Mouse (Mus musculus) liver, embryonic 16.5 days (tissue): ENCODE measurements around the gene Prkch. TPM values are rescaled to one million over a fixed set of nuclear protein-coding genes. Genes with fewer than 3 reads are reported as not detected.

Experiments
- ATAC-seq: fragments of 200-750 bp; cut with Nextera tagmentation; 2 replicates; pipeline ENCODE4 v1.8.0; 2017; ENCODE audit warnings: low read depth, mild to moderate bottlenecking, moderate number of reproducible peaks, moderate library complexity
- H3K27ac ChIP-seq: fragments of 300-500 bp; sonication (generic); 2 replicates; pipeline ENCODE4 v1.5.1; 2014; ENCODE audit warnings: mild to moderate bottlenecking, low read length
- H3K27me3 ChIP-seq: fragments of 300-500 bp; sonication (generic); 2 replicates; pipeline ENCODE4 v1.6.1; 2014; ENCODE audit warnings: low read depth, low read length, mixed read lengths; ENCODE audit not compliant: control insufficient read depth, insufficient read depth
- H3K36me3 ChIP-seq: fragments of 300-500 bp; sonication (generic); 2 replicates; pipeline ENCODE4 v1.6.1; 2014; ENCODE audit warnings: mild to moderate bottlenecking; ENCODE audit not compliant: control insufficient read depth, insufficient read depth
- H3K4me1 ChIP-seq: fragments of 300-500 bp; sonication (generic); 2 replicates; pipeline ENCODE4 v1.6.1; 2014; ENCODE audit warnings: low read depth, low read length, mixed read lengths; ENCODE audit not compliant: control insufficient read depth
- H3K4me2 ChIP-seq: fragments of 300-500 bp; sonication (generic); 2 replicates; pipeline ENCODE4 v1.6.1; 2014; ENCODE audit warnings: low read depth, low read length, mixed read lengths
- H3K4me3 ChIP-seq: fragments of 300-500 bp; sonication (generic); 2 replicates; pipeline ENCODE4 v1.5.1; 2014; ENCODE audit warnings: low read depth, mild to moderate bottlenecking, low read length
- H3K9ac ChIP-seq: fragments of 300-500 bp; sonication (generic); 2 replicates; pipeline ENCODE4 v1.6.1; 2014; ENCODE audit warnings: low read depth, low read length
- H3K9me3 ChIP-seq: fragments of 300-500 bp; sonication (generic); replicated peaks from 2 replicates; pipeline ENCODE4 v1.6.1; 2016; ENCODE audit warnings: low read length; ENCODE audit not compliant: control insufficient read depth
- WGBS: fragments of 180-500 bp; shearing (Covaris S2); extraction: QIAGEN DNeasy Blood & Tissue Kit; methylation state at CpG from one replicate; pipeline ENCODE4 v1.1.7; 2014; ENCODE audit not compliant: insufficient replicate concordance; 5-methylcytosine and 5-hydroxymethylcytosine counted together
- polyA plus RNA-seq: library from polyadenylated mRNA; unstranded; fragments of >200 nt; fragmentation: Nextera tagmentation; extraction: Ambion mirVana; gene quantifications from 2 replicates; pipeline ENCODE4 v1.2.1, GENCODE M21; 2015

Prkch gene
- polyA plus RNA-seq, 1 experiment from 2014 or later, result 1.6 TPM

DNA sequence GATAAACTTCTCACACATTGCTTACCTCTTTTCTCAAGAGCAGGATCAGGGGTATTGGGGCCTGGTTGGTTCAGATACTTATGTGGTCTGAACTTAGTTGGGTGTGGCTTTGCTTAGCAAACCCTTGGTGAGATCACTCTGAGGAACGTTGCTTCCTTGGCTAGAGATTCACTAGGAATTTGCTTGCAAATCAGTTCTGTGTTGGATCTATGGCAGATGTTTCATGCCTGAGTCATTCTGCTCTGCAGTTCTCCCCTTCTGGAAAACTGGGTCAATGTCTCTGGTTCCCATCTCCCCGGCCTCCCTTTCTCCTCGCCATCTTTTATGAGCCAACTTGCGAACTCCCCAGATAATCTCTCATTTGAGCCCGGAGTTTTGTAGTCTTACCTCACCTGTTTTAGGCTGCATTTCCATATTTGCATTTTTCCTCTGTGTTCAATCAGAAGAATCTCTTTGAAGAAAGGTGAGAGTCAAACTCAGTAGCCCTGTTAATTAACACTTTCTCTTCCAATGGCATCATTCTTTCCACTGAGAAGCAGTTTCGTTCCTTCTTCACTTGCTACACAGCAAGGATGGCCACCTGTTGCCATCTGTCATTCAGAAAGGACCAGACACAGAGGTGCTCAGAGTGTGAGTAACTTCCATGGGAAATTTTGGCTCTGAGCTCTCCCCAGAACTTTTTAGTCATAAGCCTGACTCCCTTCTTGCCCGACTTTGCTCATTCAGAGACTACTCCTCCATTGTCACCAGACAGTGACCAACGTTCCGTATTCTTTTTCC, 141.4 kb downstream of the Prkch start:
- no peak for ATAC-seq
- H3K4me1 ChIP-seq, result no peaks in the 10 kb centered on the region
- WGBS, result 71% methylated on average over 9 of the region's 9 CpGs

DNA sequence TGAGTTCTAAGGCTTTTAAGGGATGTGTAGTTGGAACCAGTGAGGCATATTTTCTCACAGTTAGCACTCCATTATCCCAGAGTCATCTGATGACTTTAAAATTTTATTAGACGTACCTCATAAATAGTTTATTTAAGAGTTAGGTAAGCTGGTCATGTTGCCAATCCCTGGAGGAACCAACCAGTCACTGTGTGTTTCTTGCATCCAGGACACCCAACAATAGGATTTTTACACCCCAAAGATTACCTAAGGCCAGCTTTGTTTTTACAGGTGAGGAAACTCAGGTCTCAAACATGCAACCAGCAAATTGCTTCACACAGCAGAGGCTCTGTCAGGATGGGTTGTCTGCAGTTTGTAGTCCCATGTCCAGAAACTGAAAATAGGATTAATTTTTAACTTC, 142.4 kb downstream of the Prkch start:
- no peak for ATAC-seq
- Histone ChIP-seq H3K4me2 (no peak overlapping the region), H3K27ac (no peak overlapping the region), H3K4me3 (no peak overlapping the region), H3K27me3 (no peaks in the 10 kb centered on the region), H3K4me1 (no peaks in the 10 kb centered on the region), H3K9me3 (no peaks in the 10 kb centered on the region), H3K36me3 (no peaks in the 10 kb centered on the region), H3K9ac (no peak overlapping the region)
- WGBS, result 66% methylated on average over 1 of the region's 1 CpGs

More for the DNA sequence above, 141.4 kb downstream of the Prkch start:
- H3K4me2 ChIP-seq, result no peak overlapping the region
- no peaks in the 10 kb centered on the region for H3K27me3 ChIP-seq
- no peak overlapping the region for H3K4me3 ChIP-seq
- no peak overlapping the region for H3K27ac ChIP-seq
- H3K36me3 ChIP-seq, result no peaks in the 10 kb centered on the region
- no peak overlapping the region for H3K9ac ChIP-seq
- no peaks in the 10 kb centered on the region for H3K9me3 ChIP-seq

DNA sequence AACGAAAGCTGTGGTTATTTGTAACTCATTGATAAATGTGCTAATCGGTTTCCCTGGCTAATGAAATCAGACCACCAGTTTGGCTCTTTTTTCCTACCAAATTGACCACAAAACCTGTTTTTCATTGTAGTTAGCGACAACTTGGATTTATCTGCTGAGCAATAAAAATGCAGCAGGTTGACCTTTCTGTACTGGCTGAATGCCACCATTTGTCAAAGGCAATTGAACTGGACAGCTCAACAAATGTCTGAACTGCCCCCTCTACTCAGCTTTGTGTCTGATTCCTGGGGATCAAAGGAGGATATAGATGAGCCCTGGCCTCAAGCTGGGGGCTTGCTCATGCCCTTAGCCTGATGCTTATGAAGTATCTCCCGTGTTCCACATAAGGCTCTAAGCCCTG, 146.0 kb downstream of the Prkch start:
- H3K27ac ChIP-seq, result no peak overlapping the region
- no peak for ATAC-seq
- H3K4me3 ChIP-seq, result no peak overlapping the region
- H3K27me3 ChIP-seq, result no peaks in the 10 kb centered on the region
- no peak overlapping the region for H3K4me2 ChIP-seq
- H3K4me1 ChIP-seq, result no peaks in the 10 kb centered on the region
- H3K9ac ChIP-seq, result no peak overlapping the region
- no peaks in the 10 kb centered on the region for H3K36me3 ChIP-seq
- H3K9me3 ChIP-seq, result no peaks in the 10 kb centered on the region
- 55% methylated on average over 4 of the region's 4 CpGs for WGBS

DNA sequence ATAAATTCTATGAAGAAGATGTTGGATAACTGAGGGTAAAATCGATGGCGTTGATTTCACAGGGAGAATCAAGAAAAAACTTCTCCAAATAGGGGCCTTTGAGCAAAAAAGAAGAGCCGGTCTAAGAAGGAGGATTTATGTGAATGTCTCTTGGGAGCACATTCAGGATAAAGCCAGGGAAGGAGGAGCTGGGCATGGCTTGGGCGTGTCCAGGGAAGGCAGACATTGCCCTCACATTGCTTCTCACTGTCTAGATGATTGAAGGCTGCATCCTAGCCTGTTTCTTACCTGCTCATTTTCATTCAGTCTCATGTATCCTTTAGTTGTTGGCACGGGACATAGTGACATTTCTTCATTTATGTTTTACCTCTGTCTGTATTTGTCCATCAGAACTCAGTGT, 146.5 kb downstream of the Prkch start:
- H3K36me3 ChIP-seq, result no peaks in the 10 kb centered on the region
- no peak for ATAC-seq
- H3K4me1 ChIP-seq, result no peaks in the 10 kb centered on the region
- WGBS, result 70% methylated on average over 5 of the region's 5 CpGs
- H3K9me3 ChIP-seq, result no peaks in the 10 kb centered on the region
- no peak overlapping the region for H3K4me2 ChIP-seq
- H3K4me3 ChIP-seq, result no peak overlapping the region
- H3K9ac ChIP-seq, result no peak overlapping the region
- no peak overlapping the region for H3K27ac ChIP-seq
- no peaks in the 10 kb centered on the region for H3K27me3 ChIP-seq

DNA sequence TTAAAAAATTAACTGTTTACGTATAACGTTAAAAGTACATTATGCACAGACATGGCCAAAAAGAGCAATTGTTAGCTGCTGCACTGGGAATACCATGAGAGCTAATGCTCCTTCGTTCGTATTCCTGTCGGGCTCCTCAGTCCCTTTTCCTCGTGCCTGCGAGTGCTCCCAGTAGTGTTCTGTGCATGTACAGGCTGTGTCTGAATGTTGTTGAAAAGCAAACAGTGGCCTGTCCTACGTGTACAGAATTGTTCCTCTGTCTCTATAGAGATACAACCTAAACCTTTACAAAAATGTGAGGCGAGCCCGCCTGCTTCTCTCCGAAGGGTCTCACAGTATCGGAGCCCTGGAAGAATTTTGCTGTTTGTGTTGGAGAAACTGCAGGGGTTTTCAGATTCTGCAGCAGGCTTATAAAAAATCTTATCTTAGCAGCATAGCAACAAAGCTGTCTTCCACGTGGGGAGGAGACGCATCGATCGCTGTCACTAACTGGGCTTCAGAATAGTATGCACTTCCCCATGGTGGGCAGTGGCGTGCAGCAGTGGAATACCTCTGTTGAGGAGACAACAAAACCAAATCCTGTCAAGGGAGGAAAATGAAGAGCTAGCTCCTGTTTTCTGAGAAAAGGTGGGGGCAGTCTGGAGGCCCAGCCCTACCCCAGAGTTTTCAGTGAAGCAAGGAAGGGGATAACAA, 147.4 kb downstream of the Prkch start:
- H3K27me3 ChIP-seq, result no peaks in the 10 kb centered on the region
- H3K36me3 ChIP-seq, result no peaks in the 10 kb centered on the region
- H3K4me2 ChIP-seq, result no peak overlapping the region
- no peaks in the 10 kb centered on the region for H3K4me1 ChIP-seq
- no peak for ATAC-seq
- H3K9ac ChIP-seq, result no peak overlapping the region
- 66% methylated on average over 17 of the region's 17 CpGs for WGBS
- H3K27ac ChIP-seq, result no peak overlapping the region
- no peak overlapping the region for H3K4me3 ChIP-seq
- H3K9me3 ChIP-seq, result no peaks in the 10 kb centered on the region

DNA sequence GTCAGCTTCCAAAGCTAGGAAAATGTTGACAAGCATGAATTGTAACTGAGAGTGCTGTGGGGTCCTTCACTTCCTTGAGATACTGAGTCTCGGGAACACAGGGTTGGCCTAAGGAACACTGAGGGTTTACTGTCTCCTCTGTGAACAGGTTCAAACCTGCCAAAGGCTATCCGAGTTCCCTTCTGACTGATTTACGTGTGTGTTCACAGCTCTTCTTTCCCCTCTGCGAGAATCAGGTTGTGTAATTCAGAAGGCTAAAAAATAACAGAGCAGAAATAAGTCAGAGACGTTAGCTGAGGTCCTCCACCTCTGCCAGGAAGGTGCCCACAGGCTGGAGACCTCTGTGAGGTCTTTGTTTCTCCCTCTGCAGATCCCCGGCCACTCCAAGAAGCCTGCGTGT, 148.3 kb downstream of the Prkch start:
- Histone ChIP-seq H3K4me2 (no peak overlapping the region), H3K4me3 (no peak overlapping the region), H3K36me3 (no peaks in the 10 kb centered on the region), H3K27me3 (no peaks in the 10 kb centered on the region), H3K4me1 (no peaks in the 10 kb centered on the region), H3K9me3 (no peaks in the 10 kb centered on the region), H3K9ac (no peak overlapping the region), H3K27ac (no peak overlapping the region)
- 57% methylated on average over 7 of the region's 7 CpGs for WGBS
- ATAC-seq, result no peak

DNA sequence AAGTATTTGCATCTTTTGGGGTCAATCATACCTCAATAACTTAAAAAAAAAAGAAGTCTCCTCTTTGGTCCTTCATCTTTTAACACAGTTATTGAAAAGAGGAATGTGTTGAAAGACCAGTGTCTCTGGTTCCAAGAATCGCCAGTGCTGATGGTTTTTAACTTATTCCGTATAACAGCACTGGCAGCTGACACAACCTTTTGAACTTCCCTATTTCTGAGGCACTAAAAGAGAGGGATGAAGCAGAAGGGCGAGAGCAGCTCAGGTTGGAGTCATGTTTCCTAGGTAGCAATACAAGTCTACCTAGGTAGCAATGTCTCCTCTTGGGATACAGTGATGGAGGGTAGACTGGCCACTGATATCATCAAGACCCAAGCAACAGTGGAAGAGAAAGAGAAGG, 152.3 kb downstream of the Prkch start:
- Histone ChIP-seq H3K27me3 (no peaks in the 10 kb centered on the region), H3K27ac (no peak overlapping the region), H3K36me3 (no peaks in the 10 kb centered on the region), H3K4me1 (no peaks in the 10 kb centered on the region), H3K4me2 (no peak overlapping the region), H3K9ac (no peak overlapping the region), H3K4me3 (no peak overlapping the region), H3K9me3 (no peaks in the 10 kb centered on the region)
- WGBS, result 39% methylated on average over 3 of the region's 3 CpGs
- no peak for ATAC-seq

DNA sequence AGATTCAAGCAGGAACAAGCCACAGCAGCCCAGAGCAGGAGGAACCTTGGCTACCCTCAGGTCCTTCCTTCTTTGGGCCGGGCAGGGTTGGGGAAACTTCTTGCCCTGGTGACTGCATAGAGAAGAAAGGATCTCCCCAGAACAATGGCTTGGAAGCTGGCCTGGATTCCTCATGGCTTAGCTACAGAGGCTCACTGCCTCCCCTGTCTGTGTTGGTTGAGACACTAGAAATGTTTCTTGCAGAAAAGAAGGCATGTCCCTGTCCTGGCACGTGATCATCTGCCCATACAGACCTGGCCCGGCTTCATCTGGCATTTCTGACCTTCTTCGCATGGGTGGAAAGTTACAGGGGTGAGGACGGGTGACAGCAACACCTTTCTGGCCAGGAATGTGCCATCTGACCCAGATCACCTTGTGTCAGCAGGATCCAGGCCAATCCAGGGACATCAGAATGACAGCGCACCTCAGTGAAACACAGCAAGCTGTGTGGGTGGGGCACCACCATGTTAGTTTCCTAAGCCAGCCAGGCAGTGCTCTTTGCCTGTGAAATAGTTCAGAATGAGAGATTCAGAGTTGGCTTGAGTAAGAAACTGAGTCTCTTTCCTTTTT, 155.1 kb downstream of the Prkch start:
- Histone ChIP-seq H3K4me2 (no peak overlapping the region), H3K27me3 (no peaks in the 10 kb centered on the region), H3K4me1 (no peaks in the 10 kb centered on the region), H3K9me3 (no peaks in the 10 kb centered on the region), H3K27ac (no peak overlapping the region), H3K4me3 (no peak overlapping the region), H3K9ac (no peak overlapping the region), H3K36me3 (no peaks in the 10 kb centered on the region)
- ATAC-seq, result no peak
- WGBS, result 65% methylated on average over 6 of the region's 6 CpGs

DNA sequence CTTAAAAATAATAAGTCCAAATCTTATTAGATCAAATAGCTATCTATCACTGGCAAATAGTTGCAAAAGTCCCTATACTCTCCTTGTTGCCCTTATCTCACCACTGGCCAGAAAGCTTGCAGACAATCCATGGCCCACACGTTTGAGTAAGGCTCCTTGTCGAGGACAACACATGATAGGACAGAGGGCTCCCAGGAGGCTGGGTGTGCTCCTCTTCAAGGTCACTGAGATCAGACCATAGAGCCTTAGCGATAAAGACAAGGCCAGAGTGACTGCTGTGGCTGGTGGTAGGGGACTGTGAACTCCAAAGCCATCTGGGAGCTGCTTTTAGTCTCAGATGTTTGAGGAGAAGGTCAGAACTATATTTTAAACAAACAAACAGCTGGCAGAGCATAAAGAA, 158.0 kb downstream of the Prkch start:
- H3K27ac ChIP-seq, result no peak overlapping the region
- H3K27me3 ChIP-seq, result no peaks in the 10 kb centered on the region
- no peaks in the 10 kb centered on the region for H3K9me3 ChIP-seq
- H3K4me2 ChIP-seq, result no peak overlapping the region
- WGBS, result 38% methylated on average over 3 of the region's 3 CpGs
- no peak for ATAC-seq
- no peak overlapping the region for H3K9ac ChIP-seq
- H3K36me3 ChIP-seq, result no peaks in the 10 kb centered on the region
- H3K4me1 ChIP-seq, result no peaks in the 10 kb centered on the region
- no peak overlapping the region for H3K4me3 ChIP-seq
